Mouse (Mus musculus) liver, postnatal 0 days (tissue): ENCODE results near the gene Lsp1.

Source experiments
- CTCF ChIP-seq: sonication (generic); IDR thresholded peaks from 2 replicates; pipeline ENCODE4 v1.5.1; 2016; ENCODE audit warnings: antibody characterized with exemption, low read depth
- EP300 ChIP-seq: IDR thresholded peaks from 2 replicates; pipeline ENCODE4 v1.6.1; 2016; ENCODE audit warnings: antibody characterized with exemption, low read depth, mild to moderate bottlenecking

- no peak for TF ChIP-seq CTCF
- TF ChIP-seq EP300, result no peak
These were observed 5.4 kb upstream of the Lsp1 start for GRCm38 (mm10) chr7:142455251-142455650.
